Mouse (Mus musculus) activated CD4-positive, CD25-positive, alpha-beta regulatory T cell, adult 4 months (primary cell): Measurements from ENCODE around the gene Grifin. TPM values are rescaled to one million over a fixed set of nuclear protein-coding genes. Genes with fewer than 3 reads are reported as not detected.

Experiments used
- ATAC-seq: one replicate; pipeline ENCODE4 v1.8.0; 2017
- polyA plus RNA-seq, 2 experiments: library from polyadenylated mRNA; unstranded; fragments of 100-300 nt; shearing (Covaris generic); gene quantifications; one replicate each; pipeline ENCODE4 v1.2.1; 2017

Gene Grifin
- polyA plus RNA-seq, 2 experiments from 2014 or later = 0.98 to 3.8 TPM

- ATAC-seq = no peak
These were observed 15.4 kb downstream of the Grifin start for GRCm38 (mm10) chr5:140549306-140550047.

- no peak for ATAC-seq
These were observed 18.5 kb downstream of the Grifin start for GRCm38 (mm10) chr5:140546332-140546731.

- ATAC-seq = no peak
These were observed 19.2 kb downstream of the Grifin start for GRCm38 (mm10) chr5:140545651-140546050.

GRCm38 (mm10) chr5:140542811-140543575 is 21.9 kb downstream of the Grifin start:
- no peak for ATAC-seq

GRCm38 (mm10) chr5:140540106-140540505 is 24.8 kb downstream of the Grifin start:
- peak; percentile 84 for ATAC-seq

GRCm38 (mm10) chr5:140538111-140538683 is 26.7 kb downstream of the Grifin start:
- ATAC-seq = no peak

- ATAC-seq = no peak
These were observed 38.1 kb downstream of the Grifin start for GRCm38 (mm10) chr5:140526754-140527153.

- no peak for ATAC-seq
These were observed 43.7 kb downstream of the Grifin start for GRCm38 (mm10) chr5:140521196-140521595.

- ATAC-seq = no peak
These were observed 47.0 kb downstream of the Grifin start for GRCm38 (mm10) chr5:140517921-140518230.

- ATAC-seq = no peak
These were observed 47.5 kb downstream of the Grifin start for GRCm38 (mm10) chr5:140517159-140517920.

- ATAC-seq = no peak
These were observed 49.9 kb downstream of the Grifin start for GRCm38 (mm10) chr5:140514799-140515486.

GRCm38 (mm10) chr5:140513921-140514320 is 51.0 kb downstream of the Grifin start:
- ATAC-seq = no peak

Other genes with a start within 250 kb of the Grifin start
- 10 to 100 TPM; 19.3 to 23.1 TPM for gene Mad1l1, start 243.5 kb downstream of the Grifin start, polyA plus RNA-seq
- 10 to 100 TPM; 17.6 to 24.4 TPM for gene Nudt1, start 243.4 kb downstream of the Grifin start, polyA plus RNA-seq
- gene Mrm2, start 233.2 kb downstream of the Grifin start, polyA plus RNA-seq = 10 to 100 TPM in 1 of 2 experiments, 1 to 10 TPM in 1; 8.3 to 10.7 TPM
- 1 to 10 TPM in 1 of 2 experiments, under 1 TPM in 1; 0.26 to 1.3 TPM for gene Snx8, start 175.8 kb downstream of the Grifin start, polyA plus RNA-seq
- gene Eif3b, start 145.7 kb downstream of the Grifin start, polyA plus RNA-seq = 10 to 100 TPM; 28.6 to 32.4 TPM
- not detected for gene Gm4869, start 119.4 kb downstream of the Grifin start, polyA plus RNA-seq
- 10 to 100 TPM; 24.5 to 31.7 TPM for gene Chst12, start 59.5 kb downstream of the Grifin start, polyA plus RNA-seq
- 10 to 100 TPM; 33.9 to 35.5 TPM for gene Lfng, start 42.2 kb upstream of the Grifin start, polyA plus RNA-seq
- gene Ttyh3, start 84.0 kb upstream of the Grifin start, polyA plus RNA-seq = 1 to 10 TPM; 5.2 to 5.6 TPM
- gene Iqce, start 137.3 kb upstream of the Grifin start, polyA plus RNA-seq = 10 to 100 TPM; 16.8 to 21.2 TPM
- gene Brat1, start 139.9 kb upstream of the Grifin start, polyA plus RNA-seq = 10 to 100 TPM; 10.3 to 15.2 TPM
- under 1 TPM in 1 of 2 experiments, not detected in 1; 0.17 TPM for gene Amz1, start 159.1 kb upstream of the Grifin start, polyA plus RNA-seq